In genomic region chr7:25076663-25077413, GRCm38 (mm10) we compare ENCODE assay signal across 8 mouse cellular contexts. TPM values are rescaled to one million over a fixed set of nuclear protein-coding genes. Genes with fewer than 3 reads are reported as not detected.
A peak's percentile ranks its signal among the peaks of the same experiment; 100 is the strongest.
DNase-seq lines count a peak whose midpoint lies in the region; ATAC-seq and TF ChIP-seq lines count a peak whose summit lies in the region.

No protein-coding gene starts in this region.

- H3K36me3 ChIP-seq in embryonic facial prominence, embryonic 15.5 days, result peaks cover 26% of the 10 kb centered on the region
- H3K36me3 ChIP-seq in limb, embryonic 14.5 days (ENCODE audit: control insufficient read depth, insufficient read depth, low read length), result peaks cover 27% of the 10 kb centered on the region
- H3K36me3 ChIP-seq in midbrain, postnatal 0 days (ENCODE audit: insufficient read depth, low read length), result peaks cover 23% of the 10 kb centered on the region

- TF ChIP-seq POLR2A in bone marrow, adult 2 months (IDR thresholded peaks at IDR 0.05; ENCODE audit: borderline replicate concordance, control insufficient read depth, low read depth, low read length), result peak; percentile 93
- TF ChIP-seq POLR2A in limb, embryonic 14.5 days (IDR thresholded peaks at IDR 0.05; ENCODE audit: borderline replicate concordance, extremely low read depth, insufficient read depth, insufficient read length), result peak; percentile 87; the same call in 1 of the 2 replicates

- H3K4me2 ChIP-seq in embryonic facial prominence, embryonic 15.5 days (replicated peaks), result peak overlapping the region; percentile 66
- peak overlapping the region; percentile 75 for H3K4me2 ChIP-seq in limb, embryonic 14.5 days (replicated peaks; ENCODE audit: low read depth, low read length, severe bottlenecking)
- H3K4me2 ChIP-seq in midbrain, postnatal 0 days (ENCODE audit: low read depth, low read length, poor library complexity, severe bottlenecking), result peak overlapping the region; percentile 63

- WGBS in bone marrow, adult 2 months, result under 1% methylated on average over 56 of the region's 56 CpGs
- WGBS in embryonic facial prominence, embryonic 15.5 days, result under 1% methylated on average over 56 of the region's 56 CpGs
- under 1% methylated on average over 46 of the region's 56 CpGs for WGBS in limb, embryonic 14.5 days
- WGBS in midbrain, postnatal 0 days, result under 1% methylated on average over 56 of the region's 56 CpGs

- no peak for TF ChIP-seq CTCF in bone marrow, adult 2 months (IDR thresholded peaks at IDR 0.05; ENCODE audit: control insufficient read depth, insufficient read depth, low read length)
- TF ChIP-seq CTCF in midbrain, postnatal 0 days (IDR thresholded peaks at IDR 0.05), result peak; percentile 39

- H3K4me1 ChIP-seq in bone marrow, adult 2 months (ENCODE audit: control insufficient read depth, insufficient read depth, low read length), result peaks cover 2% of the 10 kb centered on the region; the same call in 1 of the 2 replicates
- peaks cover 33% of the 10 kb centered on the region for H3K4me1 ChIP-seq in embryonic facial prominence, embryonic 15.5 days
- peaks cover 20% of the 10 kb centered on the region for H3K4me1 ChIP-seq in limb, embryonic 14.5 days (ENCODE audit: control insufficient read depth, insufficient read depth, low read length)
- H3K4me1 ChIP-seq in midbrain, postnatal 0 days (ENCODE audit: insufficient read depth, low read length), result peaks cover 24% of the 10 kb centered on the region

- H3K27ac ChIP-seq in bone marrow, adult 2 months (ENCODE audit: control insufficient read depth, insufficient read depth, low read depth, low read length, poor library complexity), result peak overlapping the region; percentile 85
- H3K27ac ChIP-seq in embryonic facial prominence, embryonic 15.5 days (replicated peaks), result peak overlapping the region; percentile 96
- peak overlapping the region; percentile 85 for H3K27ac ChIP-seq in limb, embryonic 14.5 days (replicated peaks; ENCODE audit: low read depth, low read length)
- H3K27ac ChIP-seq in midbrain, postnatal 0 days (ENCODE audit: low read depth, low read length), result peak overlapping the region; percentile 94

- H3K4me3 ChIP-seq in bone marrow, adult 2 months (replicated peaks; ENCODE audit: control insufficient read depth, low read depth, low read length), result peak overlapping the region; percentile 72
- peak overlapping the region; percentile 90 for H3K4me3 ChIP-seq in embryonic facial prominence, embryonic 15.5 days (replicated peaks)
- H3K4me3 ChIP-seq in limb, embryonic 14.5 days (replicated peaks; ENCODE audit: low read length), result peak overlapping the region; percentile 70
- H3K4me3 ChIP-seq in midbrain, postnatal 0 days (ENCODE audit: low read depth, low read length), result peak overlapping the region; percentile 92

- no peaks in the 10 kb centered on the region for H3K27me3 ChIP-seq in embryonic facial prominence, embryonic 15.5 days
- no peaks in the 10 kb centered on the region for H3K27me3 ChIP-seq in limb, embryonic 14.5 days (ENCODE audit: control insufficient read depth, insufficient read depth, low read length)
- no peaks in the 10 kb centered on the region for H3K27me3 ChIP-seq in midbrain, postnatal 0 days (ENCODE audit: insufficient read depth, low read length)

- peak; percentile 99 for DNase-seq in 416B (ENCODE audit: low read depth)
- peak; percentile 99 for DNase-seq in heart, adult 8-10 months (ENCODE audit: low spot score)
- DNase-seq in kidney, adult 9 months, result peak; percentile 99
- DNase-seq in limb, embryonic 14.5 days (ENCODE audit: low spot score), result peak; percentile 100
- peak; percentile 100 for DNase-seq in midbrain, postnatal 0 days (ENCODE audit: low spot score)
- peak; percentile 92 to 93 for DNase-seq in spleen, postnatal 14 days (ENCODE audit: low spot score in 2 of 2)

- peak overlapping the region; percentile 95 for H3K9ac ChIP-seq in embryonic facial prominence, embryonic 15.5 days
- H3K9ac ChIP-seq in limb, embryonic 14.5 days (ENCODE audit: low read depth, low read length, severe bottlenecking), result peak overlapping the region; percentile 83
- H3K9ac ChIP-seq in midbrain, postnatal 0 days (replicated peaks; ENCODE audit: low read length, poor library complexity, severe bottlenecking), result peak overlapping the region; percentile 96

- no peaks in the 10 kb centered on the region for H3K9me3 ChIP-seq in embryonic facial prominence, embryonic 15.5 days (replicated peaks)
- no peaks in the 10 kb centered on the region for H3K9me3 ChIP-seq in limb, embryonic 14.5 days (ENCODE audit: control insufficient read depth, low read length)
- no peaks in the 10 kb centered on the region for H3K9me3 ChIP-seq in midbrain, postnatal 0 days (ENCODE audit: low read length)

- ATAC-seq in embryonic facial prominence, embryonic 15.5 days (ENCODE audit: insufficient number of reproducible peaks, low FRiP score, low TSS enrichment, low read depth), result peak; percentile 97
- ATAC-seq in limb, embryonic 14.5 days (ENCODE audit: low FRiP score, low read depth), result peak; percentile 96
- peak; percentile 96 for ATAC-seq in midbrain, postnatal 0 days (ENCODE audit: low FRiP score)

RNA-seq across cellular contexts. Expression of gene Zfp574, which starts 4.5 kb away (rescaled TPM):
- polyA plus RNA-seq in bone marrow, adult 2 months (2011; ENCODE audit: insufficient read depth, insufficient read length, low replicate concordance, missing spikeins), result 8.1 and 11.3 TPM in 2 replicates
- 31.7 and 35.8 TPM in 2 replicates for polyA plus RNA-seq in embryonic facial prominence, embryonic 15.5 days (2015; fragmentation: Nextera tagmentation; extraction: Ambion mirVana)
- total RNA-seq in heart, adult 8-10 months (2022), result 10 to 100 TPM in 1 of 4 experiments, 1 to 10 TPM in 3; 7.9 to 10.0 (median 9.0) TPM
- 33.3 and 45.7 TPM in 2 replicates for polyA plus RNA-seq in limb, embryonic 14.5 days (2012; rRNA removed)
- 28.0 and 30.8 TPM in 2 replicates for polyA plus RNA-seq in limb, embryonic 14.5 days (2014; fragmentation: Nextera tagmentation; extraction: Ambion mirVana)
- total RNA-seq in midbrain, postnatal 0 days (2014; rRNA removed), result 37.4 and 38.0 TPM in 2 replicates
- polyA plus RNA-seq in midbrain, postnatal 0 days (2015; fragmentation: Nextera tagmentation; extraction: Ambion mirVana), result 30.9 and 31.9 TPM in 2 replicates

RNA-seq across cellular contexts. Expression of gene Grik5, which starts 4.7 kb away (rescaled TPM):
- polyA plus RNA-seq in bone marrow, adult 2 months (2011; ENCODE audit: insufficient read depth, insufficient read length, low replicate concordance, missing spikeins), result 7.3 and 9.7 TPM in 2 replicates
- polyA plus RNA-seq in embryonic facial prominence, embryonic 15.5 days (2015; fragmentation: Nextera tagmentation; extraction: Ambion mirVana), result 6.0 and 6.7 TPM in 2 replicates
- total RNA-seq in heart, adult 8-10 months (2022), result 1 to 10 TPM; 3.7 to 4.5 (median 3.8) TPM
- 84.9 and 128 TPM in 2 replicates for polyA plus RNA-seq in limb, embryonic 14.5 days (2012; rRNA removed)
- 11.8 and 13.8 TPM in 2 replicates for polyA plus RNA-seq in limb, embryonic 14.5 days (2014; fragmentation: Nextera tagmentation; extraction: Ambion mirVana)
- total RNA-seq in midbrain, postnatal 0 days (2014; rRNA removed), result 153 and 161 TPM in 2 replicates
- 15.7 and 18.6 TPM in 2 replicates for polyA plus RNA-seq in midbrain, postnatal 0 days (2015; fragmentation: Nextera tagmentation; extraction: Ambion mirVana)

Comparison
In these comparisons a context has a peak if more than half of its experiments do, and no peak if none do; other contexts are left out.
1. Peak in every context shown above with its lines: DNase-seq, ATAC-seq, H3K4me3 ChIP-seq and H3K27ac ChIP-seq.